Mouse (Mus musculus): ENCODE measurements around the gene Olfr324. TPM values are rescaled to one million over a fixed set of nuclear protein-coding genes. Genes with fewer than 3 reads are reported as not detected.

Olfr324 gene
- polyA plus RNA-seq, 1 experiment from 2014 or later: not detected

GRCm38 (mm10) chr11:58605228-58605627 is 10.3 kb downstream of the Olfr324 start:
- peak; percentile 68 for ATAC-seq
- 46% methylated on average over 3 of the region's 3 CpGs for WGBS
- Histone ChIP-seq H3K27ac (ENCODE audit: low read depth, low read length) (no peak overlapping the region), H3K27me3 (replicated peaks; ENCODE audit: control insufficient read depth, insufficient read depth, low read length) (peaks cover 63% of the 10 kb centered on the region), H3K9ac (ENCODE audit: low read depth, low read length) (no peak overlapping the region), H3K4me2 (replicated peaks; ENCODE audit: low read depth) (no peak overlapping the region), H3K9me3 (ENCODE audit: control insufficient read depth) (no peaks in the 10 kb centered on the region), H3K4me3 (ENCODE audit: low read depth, low read length) (no peak overlapping the region), H3K36me3 (ENCODE audit: control insufficient read depth, insufficient read depth) (no peaks in the 10 kb centered on the region), H3K4me1 (replicated peaks; ENCODE audit: control insufficient read depth, insufficient read depth, low read length) (no peaks in the 10 kb centered on the region)
- TF ChIP-seq CTCF (IDR thresholded peaks at IDR 0.05; ENCODE audit: low read depth): no peak

- H3K36me3 ChIP-seq (ENCODE audit: control insufficient read depth, insufficient read depth): no peaks in the 10 kb centered on the region
- ATAC-seq: peak; percentile 50; the same call in 1 of the 2 replicates
- no peak overlapping the region for H3K4me3 ChIP-seq (ENCODE audit: low read depth, low read length)
- no peak overlapping the region for H3K27ac ChIP-seq (ENCODE audit: low read depth, low read length)
- H3K27me3 ChIP-seq (replicated peaks; ENCODE audit: control insufficient read depth, insufficient read depth, low read length): peaks cover 62% of the 10 kb centered on the region
- H3K9ac ChIP-seq (ENCODE audit: low read depth, low read length): no peak overlapping the region
- H3K4me2 ChIP-seq (replicated peaks; ENCODE audit: low read depth): no peak overlapping the region
- H3K4me1 ChIP-seq (replicated peaks; ENCODE audit: control insufficient read depth, insufficient read depth, low read length): no peaks in the 10 kb centered on the region
- H3K9me3 ChIP-seq (ENCODE audit: control insufficient read depth): no peaks in the 10 kb centered on the region
- no peak for TF ChIP-seq CTCF (IDR thresholded peaks at IDR 0.05; ENCODE audit: low read depth)
- 78% methylated on average over 12 of the region's 12 CpGs for WGBS
These were observed 11.4 kb downstream of the Olfr324 start for GRCm38 (mm10) chr11:58606177-58606919.

GRCm38 (mm10) chr11:58607030-58607429 is 12.1 kb downstream of the Olfr324 start:
- Histone ChIP-seq H3K36me3 (ENCODE audit: control insufficient read depth, insufficient read depth) (no peaks in the 10 kb centered on the region), H3K27ac (ENCODE audit: low read depth, low read length) (no peak overlapping the region), H3K27me3 (replicated peaks; ENCODE audit: control insufficient read depth, insufficient read depth, low read length) (peaks cover 62% of the 10 kb centered on the region), H3K4me2 (replicated peaks; ENCODE audit: low read depth) (no peak overlapping the region), H3K9me3 (ENCODE audit: control insufficient read depth) (no peaks in the 10 kb centered on the region), H3K4me1 (replicated peaks; ENCODE audit: control insufficient read depth, insufficient read depth, low read length) (no peaks in the 10 kb centered on the region), H3K9ac (ENCODE audit: low read depth, low read length) (no peak overlapping the region), H3K4me3 (ENCODE audit: low read depth, low read length) (no peak overlapping the region)
- no peak for TF ChIP-seq CTCF (IDR thresholded peaks at IDR 0.05; ENCODE audit: low read depth)
- ATAC-seq: no peak
- 83% methylated on average over 6 of the region's 6 CpGs for WGBS

- TF ChIP-seq CTCF (IDR thresholded peaks at IDR 0.05; ENCODE audit: low read depth): no peak
- Histone ChIP-seq H3K36me3 (ENCODE audit: control insufficient read depth, insufficient read depth) (no peaks in the 10 kb centered on the region), H3K9ac (ENCODE audit: low read depth, low read length) (no peak overlapping the region), H3K4me2 (replicated peaks; ENCODE audit: low read depth) (no peak overlapping the region), H3K4me1 (replicated peaks; ENCODE audit: control insufficient read depth, insufficient read depth, low read length) (0 out of 2 replicates have a peak, but pooled peaks cover 4% of the 10 kb centered on the region), H3K9me3 (ENCODE audit: control insufficient read depth) (no peaks in the 10 kb centered on the region), H3K4me3 (ENCODE audit: low read depth, low read length) (no peak overlapping the region), H3K27me3 (replicated peaks; ENCODE audit: control insufficient read depth, insufficient read depth, low read length) (peaks cover 53% of the 10 kb centered on the region), H3K27ac (ENCODE audit: low read depth, low read length) (no peak overlapping the region)
- 24% methylated on average over 3 of the region's 3 CpGs for WGBS
- peak; percentile 42; the same call in 1 of the 2 replicates for ATAC-seq
These were observed 18.4 kb downstream of the Olfr324 start for GRCm38 (mm10) chr11:58613359-58613758.

- ATAC-seq: peak; percentile 69
- H3K4me1 ChIP-seq (replicated peaks; ENCODE audit: control insufficient read depth, insufficient read depth, low read length): peaks cover 4% of the 10 kb centered on the region; the same call in 1 of the 2 replicates
- TF ChIP-seq CTCF (IDR thresholded peaks at IDR 0.05; ENCODE audit: low read depth): no peak
- H3K27ac ChIP-seq (ENCODE audit: low read depth, low read length): no peak overlapping the region
- no peaks in the 10 kb centered on the region for H3K9me3 ChIP-seq (ENCODE audit: control insufficient read depth)
- no peak overlapping the region for H3K9ac ChIP-seq (ENCODE audit: low read depth, low read length)
- H3K36me3 ChIP-seq (ENCODE audit: control insufficient read depth, insufficient read depth): no peaks in the 10 kb centered on the region
- no peak overlapping the region for H3K4me3 ChIP-seq (ENCODE audit: low read depth, low read length)
- peaks cover 50% of the 10 kb centered on the region for H3K27me3 ChIP-seq (replicated peaks; ENCODE audit: control insufficient read depth, insufficient read depth, low read length)
- H3K4me2 ChIP-seq (replicated peaks; ENCODE audit: low read depth): no peak overlapping the region
These were observed 19.6 kb downstream of the Olfr324 start for GRCm38 (mm10) chr11:58614526-58614925.

GRCm38 (mm10) chr11:58615975-58616374 is 21.1 kb downstream of the Olfr324 start, which contains the start of gene 2210407C18Rik:
TSS of gene 2210407C18Rik (minus strand) at chr11:58616075.
- Histone ChIP-seq H3K9me3 (ENCODE audit: control insufficient read depth) (no peaks in the 10 kb centered on the region), H3K4me3 (ENCODE audit: low read depth, low read length) (no peak within 1 kb of the TSS), H3K4me1 (replicated peaks; ENCODE audit: control insufficient read depth, insufficient read depth, low read length) (peaks cover 4% of the 10 kb centered on the region; the same call in 1 of the 2 replicates), H3K9ac (ENCODE audit: low read depth, low read length) (no peak within 1 kb of the TSS), H3K36me3 (ENCODE audit: control insufficient read depth, insufficient read depth) (no peaks in the 10 kb centered on the region), H3K27me3 (replicated peaks; ENCODE audit: control insufficient read depth, insufficient read depth, low read length) (peaks cover 58% of the 10 kb centered on the region), H3K27ac (ENCODE audit: low read depth, low read length) (no peak within 1 kb of the TSS), H3K4me2 (replicated peaks; ENCODE audit: low read depth) (no peak within 1 kb of the TSS)
- WGBS: 91% methylated on average over 4 of the region's 4 CpGs
- no peak for TF ChIP-seq CTCF (IDR thresholded peaks at IDR 0.05; ENCODE audit: low read depth)
- ATAC-seq: no peak

All from intestine, postnatal 0 days (tissue).